Mouse (Mus musculus) thymus, postnatal 4 days (tissue): ENCODE measurements around the gene Coro1c.
A peak's percentile ranks its signal among the peaks of the same experiment; 100 is the strongest.

ENCODE experiments used
- DNase-seq: peaks from one replicate; pipeline ENCODE4 v3.0.0; 2021

The Coro1c gene

DNA sequence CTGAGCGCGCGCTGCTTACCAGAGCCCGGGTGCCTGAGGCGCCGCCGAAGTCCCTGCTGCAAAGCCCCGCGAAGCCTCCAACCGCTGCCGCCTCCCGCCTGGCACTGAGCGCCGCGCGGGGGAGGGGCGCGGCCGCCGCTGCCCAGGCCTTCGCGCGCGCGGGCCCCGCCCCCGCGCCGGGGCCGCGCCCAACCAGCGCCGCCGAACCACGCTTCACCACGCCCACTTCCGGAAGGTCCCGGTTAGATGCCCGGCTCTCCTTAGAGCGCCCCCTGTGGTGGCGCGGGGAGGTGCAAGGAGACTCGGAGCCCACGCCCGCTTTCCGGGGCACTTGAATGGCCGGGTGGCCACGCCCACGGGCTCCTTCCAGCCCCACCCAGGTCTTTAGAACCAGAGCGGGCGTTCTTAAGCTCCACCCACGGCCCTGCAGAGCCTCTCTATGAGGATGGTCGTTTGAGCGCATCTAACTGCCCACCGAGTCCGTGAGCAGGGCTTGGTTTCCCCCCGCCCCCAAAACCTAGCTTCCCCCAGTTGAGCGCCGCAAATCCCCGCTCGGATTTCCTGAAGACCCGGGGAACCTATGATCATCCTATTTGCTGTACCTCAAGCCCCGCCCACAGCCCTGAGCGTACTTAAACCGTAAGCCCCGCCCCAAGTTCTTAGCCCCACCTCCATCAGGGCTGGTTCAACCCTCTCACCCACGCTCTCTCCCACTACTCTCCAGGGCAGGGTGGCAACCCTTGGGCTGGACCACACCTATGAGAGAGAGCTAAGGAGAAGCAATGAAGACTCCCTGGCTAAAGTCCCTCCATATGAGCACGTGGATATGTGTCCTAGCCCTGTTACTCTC lies at the start of gene Coro1c:
Gene Coro1c (minus strand): TSS at position 167 of the 850 bp plus-strand sequence.
- DNase-seq: peak; percentile 100

DNA sequence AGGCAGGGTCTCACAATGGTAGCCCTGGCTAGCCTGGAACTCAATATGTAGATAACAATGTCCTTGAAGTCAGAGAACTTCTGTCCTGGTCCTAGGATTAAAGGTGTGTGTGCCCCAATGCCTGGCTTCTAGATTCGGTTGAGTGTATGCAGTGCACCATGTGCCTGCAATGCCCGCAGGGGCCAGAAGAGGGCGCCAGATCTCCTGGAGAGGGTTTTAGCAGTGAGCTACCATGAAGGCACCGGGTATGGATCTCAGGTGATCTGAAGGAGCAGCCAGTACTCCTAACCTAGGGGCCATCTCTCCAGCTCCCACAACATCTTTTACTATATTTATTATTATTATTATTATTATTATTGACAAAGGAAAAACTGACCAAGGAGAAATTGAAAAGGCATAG lies 48.0 kb upstream of the Coro1c start:
- peak; percentile 94 for DNase-seq

DNA sequence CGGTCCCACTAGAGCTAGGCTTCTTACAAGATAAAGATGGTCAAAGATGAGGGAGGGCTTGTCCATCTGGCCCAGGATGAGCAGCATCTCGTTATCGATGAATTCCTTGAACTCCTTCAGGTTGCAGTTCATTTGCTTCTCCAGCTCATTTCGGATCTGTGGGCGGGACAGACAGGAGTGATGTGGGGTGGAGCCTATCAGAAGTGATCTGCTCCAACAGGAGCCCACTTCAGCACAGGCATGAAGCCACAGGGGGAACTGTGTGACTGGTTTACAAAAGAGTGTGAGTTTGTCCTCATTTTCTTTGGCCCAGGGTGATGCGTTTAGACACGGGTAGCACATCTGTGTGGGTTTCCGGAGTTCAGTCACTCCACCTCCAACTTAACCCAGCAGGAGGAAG lies 47.1 kb upstream of the Coro1c start:
- no peak for DNase-seq

DNA sequence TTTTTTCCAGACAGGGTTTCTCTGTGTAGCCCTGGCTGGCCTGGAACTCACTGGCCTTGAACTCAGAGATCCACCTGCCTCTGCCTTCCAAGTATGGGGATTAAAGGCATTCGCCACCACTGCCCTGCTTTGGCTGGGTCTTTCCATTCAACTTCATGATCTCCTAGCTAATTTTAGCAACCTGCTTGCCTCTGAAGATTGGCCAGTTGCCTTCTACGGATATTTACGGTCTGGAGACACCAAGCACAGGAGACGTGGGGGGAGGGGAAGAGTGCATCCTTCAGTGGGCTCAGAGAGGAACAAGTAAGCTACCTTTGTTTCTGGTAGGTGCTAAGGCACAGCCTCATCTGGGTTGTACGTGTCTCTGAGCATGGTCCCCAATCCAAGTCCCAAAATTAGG lies 46.7 kb upstream of the Coro1c start:
- DNase-seq: no peak

DNA sequence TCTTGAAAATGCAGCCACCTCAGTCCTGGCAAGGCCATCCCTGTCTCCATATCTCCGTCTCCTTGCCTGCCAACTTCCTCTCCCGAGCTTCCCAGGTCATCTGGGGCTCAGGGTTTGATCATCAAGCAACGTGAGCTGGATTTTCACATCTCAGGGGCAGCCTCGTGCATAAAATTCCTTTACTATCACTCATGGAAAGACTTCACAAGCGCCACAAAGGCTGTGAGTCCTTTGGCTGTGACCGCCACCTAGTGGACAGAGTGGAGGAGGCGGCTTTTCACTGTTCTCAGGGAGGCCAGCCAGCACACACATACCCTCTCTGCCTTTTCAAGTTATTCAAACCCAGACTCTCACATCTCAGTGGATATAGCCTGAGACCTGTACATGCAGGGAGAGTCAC lies 45.9 kb upstream of the Coro1c start:
- peak; percentile 88 for DNase-seq

DNA sequence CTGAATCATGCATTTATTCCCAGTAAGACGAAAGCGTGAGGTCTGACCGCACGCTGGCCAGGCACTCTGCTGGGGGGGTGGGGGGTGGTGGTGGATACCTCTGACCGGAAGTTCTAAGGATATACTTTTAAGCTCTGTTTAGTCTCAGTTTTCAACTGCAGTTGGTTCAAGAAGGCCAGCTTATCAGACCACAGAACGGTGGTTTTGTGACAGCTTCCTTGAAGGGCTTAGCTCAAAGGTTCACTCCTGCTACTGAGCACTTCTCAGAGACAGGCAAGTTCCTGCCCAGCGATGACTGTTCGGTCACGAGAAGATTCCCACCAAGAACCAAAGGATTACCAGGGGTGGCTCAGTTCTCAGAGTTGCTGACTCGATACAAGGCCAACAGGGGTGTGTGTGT lies 44.0 kb upstream of the Coro1c start:
- DNase-seq: no peak

DNA sequence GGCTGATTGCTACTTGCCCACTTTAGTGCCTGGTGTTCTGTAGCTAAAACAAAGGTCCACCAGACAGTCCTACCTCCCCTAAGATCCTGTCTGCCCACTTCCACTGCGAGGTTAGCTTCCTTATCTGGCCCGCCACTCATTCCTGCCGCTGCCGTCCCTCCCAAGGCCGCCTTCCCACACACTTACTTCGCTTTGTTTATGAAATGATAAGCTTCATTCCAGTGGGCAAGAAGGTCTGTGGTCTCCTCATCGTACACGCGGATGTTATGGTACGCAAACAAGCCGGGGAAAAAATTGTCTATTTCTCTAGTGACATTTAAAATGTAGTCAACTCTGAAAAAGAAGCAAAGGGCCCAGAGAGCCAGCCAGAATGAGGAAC lies 43.1 kb upstream of the Coro1c start:
- no peak for DNase-seq

DNA sequence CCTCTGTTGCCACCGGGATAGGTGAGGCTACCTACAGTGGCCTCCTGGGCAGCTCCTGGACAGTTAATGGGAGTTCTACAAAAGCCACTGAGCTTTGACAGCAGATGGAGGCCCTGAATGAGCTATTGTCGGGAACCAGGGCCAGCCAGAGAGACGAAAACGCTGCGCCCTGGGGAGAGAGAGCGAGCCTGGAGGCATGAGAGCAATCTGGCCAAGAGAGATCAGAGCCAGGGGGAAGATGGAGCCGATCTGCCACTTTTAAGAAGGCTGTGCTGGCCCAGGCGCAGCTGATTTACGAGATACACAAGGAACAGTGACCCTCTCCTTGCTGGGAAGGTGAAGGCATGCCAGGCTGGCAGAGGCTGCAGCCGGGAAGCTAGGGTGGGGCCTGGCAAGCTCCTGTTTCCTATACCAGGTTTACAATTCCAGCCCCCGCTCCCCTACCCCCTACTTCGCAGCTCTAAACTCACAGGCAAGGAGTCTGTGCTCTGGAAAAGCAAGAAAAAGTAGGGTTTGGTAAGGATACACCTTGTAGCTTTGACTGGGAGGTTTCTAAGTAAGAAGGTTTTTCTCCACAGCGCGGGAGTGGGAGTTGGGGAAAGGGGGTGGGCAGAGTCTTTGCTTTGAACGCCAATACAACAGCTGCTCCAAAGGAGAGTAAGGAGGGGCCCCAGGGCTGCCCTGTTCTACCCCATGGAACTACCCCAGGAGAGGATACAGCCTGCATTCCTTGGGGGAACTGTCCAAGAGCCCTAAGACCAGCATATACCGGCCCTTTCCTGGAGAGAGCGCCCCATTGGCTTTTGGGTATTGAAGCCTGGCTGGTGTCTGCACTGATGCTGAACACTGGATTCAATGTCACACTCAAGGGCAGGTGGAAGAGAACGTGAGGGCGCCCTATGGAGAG lies 42.5 kb upstream of the Coro1c start:
- no peak for DNase-seq

DNA sequence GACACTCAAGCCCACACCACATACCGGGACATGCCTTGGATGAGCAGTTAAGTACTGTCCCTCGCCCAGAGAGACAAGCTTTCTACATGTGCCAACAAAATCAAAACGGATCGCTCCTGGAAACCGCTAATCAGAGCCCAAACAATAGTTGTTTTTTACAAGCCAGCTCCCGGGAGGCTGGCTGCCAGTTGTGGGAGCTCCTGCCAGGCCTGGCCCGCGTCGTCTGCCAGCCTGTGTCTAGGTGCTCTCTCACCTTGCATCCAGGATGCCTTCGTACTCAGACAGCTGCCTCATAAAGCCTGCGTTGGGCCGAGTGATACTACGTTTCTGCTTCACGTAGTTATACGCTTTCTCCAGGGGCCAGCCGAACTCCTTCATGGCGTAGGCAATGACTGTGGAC lies 41.6 kb upstream of the Coro1c start:
- DNase-seq: no peak

DNA sequence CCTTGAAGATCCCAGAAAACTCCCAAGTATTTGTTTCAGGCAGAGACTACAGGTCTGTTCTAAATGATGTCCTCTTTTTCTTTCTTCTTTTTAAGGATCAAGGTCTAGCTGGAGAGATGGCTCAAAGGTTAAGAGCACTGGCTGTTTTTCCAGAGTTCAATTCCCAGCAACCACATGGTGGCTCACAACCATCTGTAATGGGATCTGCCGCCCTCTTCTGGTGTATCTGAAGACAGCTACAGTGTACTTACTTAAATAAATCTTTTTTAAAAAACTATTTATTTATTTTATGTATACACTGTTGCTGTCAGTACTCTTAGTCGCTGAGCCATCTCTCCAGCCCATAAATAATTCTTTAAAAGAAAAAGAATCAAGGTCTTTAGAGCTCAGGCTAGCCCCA lies 38.7 kb upstream of the Coro1c start:
- no peak for DNase-seq

DNA sequence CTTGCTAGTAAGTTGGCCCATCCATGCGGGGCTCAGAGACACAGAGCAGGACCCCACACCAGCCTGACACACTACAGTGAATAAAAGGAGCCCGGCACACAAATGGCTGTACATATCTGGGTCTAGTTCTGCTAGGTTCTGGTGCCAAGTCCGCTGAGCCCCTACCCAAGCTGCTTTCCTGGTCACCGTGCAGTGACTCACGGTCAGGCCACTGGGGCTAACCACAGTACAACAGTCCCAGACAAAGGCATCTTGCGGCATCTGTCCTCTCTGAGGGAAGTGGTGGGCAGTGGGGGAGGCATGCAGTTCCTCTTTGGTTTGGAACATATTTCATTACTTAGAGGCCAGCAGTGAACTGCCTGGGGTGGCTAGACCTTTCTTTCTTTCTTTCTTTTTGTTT lies 36.6 kb upstream of the Coro1c start:
- DNase-seq: no peak

DNA sequence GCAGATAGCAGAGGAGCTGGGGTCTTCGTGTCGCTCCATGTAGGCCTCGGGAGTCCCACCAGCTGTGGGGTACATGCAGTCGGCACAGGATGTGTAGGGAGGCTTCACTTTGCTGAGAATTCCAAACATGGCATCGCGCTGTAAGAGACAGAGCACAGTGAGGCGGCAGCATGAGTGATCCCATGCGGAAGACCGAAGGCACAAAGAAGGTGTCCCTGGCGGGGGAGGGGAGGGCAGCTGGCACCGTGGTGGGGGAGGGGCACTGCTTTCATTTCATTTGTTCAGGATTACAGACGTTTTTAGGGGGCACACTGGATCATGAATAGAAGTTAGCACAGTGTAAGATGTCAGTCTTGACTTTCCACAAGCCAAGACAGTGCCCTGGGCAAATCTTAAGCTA lies 34.8 kb upstream of the Coro1c start:
- DNase-seq: no peak

DNA sequence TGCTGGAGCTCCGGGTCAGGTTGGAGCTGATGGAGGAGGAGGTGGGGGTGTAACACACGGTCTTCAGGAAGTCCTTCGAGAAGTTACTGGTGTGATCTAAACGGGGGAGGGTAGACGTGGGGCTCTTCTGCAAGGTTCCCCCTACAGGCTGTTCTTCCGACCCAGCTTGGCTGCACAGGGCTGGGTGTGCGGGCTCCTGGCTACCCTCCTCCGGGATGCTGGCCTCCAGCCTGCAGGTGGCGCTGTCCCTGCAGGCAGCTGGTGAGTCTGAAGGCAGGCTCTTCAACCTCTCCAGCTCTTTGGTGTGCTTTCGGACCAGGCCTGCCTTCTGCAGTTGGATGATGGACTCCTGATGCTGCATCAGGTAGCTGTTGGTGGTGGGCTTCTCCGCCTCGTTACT lies 34.0 kb upstream of the Coro1c start:
- DNase-seq: peak; percentile 56

DNA sequence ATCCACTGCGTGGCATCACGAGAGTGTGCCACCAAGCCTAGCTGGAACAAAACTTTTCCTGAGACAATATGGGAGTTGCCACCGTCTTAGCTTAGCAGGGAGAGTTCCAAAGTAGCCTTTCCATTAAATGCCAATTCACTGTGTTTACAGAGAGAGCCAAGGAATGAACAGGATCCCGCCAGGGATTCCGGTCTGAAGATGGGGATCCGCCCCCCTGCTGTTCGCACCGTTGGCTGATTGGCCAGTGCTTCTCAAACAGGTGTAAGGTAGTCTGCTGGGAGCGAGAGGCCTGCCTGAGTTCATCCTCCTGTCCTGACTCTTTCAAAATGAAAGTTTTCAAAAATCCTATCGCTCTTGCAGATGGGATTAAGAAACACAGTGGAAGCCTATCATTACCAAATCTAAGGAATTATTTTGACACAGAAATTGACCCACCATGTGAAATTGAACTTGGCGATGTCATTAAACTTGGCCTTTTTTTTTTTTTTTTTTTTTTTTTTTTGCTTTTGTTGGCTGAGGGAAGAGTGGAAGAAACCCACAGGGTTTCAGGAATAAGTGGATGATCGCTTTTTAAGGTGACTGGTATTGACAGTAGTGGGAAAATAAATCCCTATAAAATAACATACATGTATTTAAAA lies 30.8 kb upstream of the Coro1c start:
- no peak for DNase-seq

DNA sequence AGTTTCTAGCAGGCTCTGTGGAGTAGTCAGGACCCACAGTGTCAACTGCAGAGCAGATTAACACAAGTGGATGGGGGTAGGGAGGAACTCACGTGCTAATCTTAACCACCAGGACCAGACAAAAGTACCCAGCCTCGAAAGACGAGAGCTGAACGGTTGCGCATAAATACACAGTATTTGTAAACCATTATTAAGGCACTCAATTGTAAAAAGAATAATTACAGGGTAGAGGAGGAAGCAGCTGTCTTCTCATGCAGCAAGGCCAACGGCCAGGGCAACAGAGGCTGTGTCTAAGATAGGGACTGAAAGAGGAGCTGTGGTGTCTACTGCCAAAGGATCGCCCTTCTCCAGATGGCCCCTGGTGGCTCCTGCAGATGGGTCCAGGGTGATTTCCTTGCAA lies 29.1 kb upstream of the Coro1c start:
- DNase-seq: no peak

DNA sequence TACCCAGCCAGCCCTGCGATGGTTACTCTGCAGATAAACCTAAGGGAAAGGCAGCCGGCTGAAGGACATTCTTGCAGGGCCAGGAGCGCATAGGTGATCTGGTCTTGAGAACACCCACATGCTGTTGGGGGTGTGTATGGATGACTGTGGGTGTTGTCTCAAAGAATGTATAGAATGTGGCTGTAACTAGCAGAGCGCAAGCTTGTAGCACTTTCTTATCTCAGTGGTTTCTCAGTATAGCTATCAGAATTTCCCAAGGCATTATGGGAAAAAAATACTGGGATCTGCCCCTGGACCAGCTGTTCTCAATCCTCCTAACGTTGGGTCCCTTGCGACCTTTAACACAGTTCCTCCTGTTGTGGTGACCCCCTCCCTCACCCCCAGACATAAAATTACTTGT lies 25.3 kb upstream of the Coro1c start:
- DNase-seq: no peak

DNA sequence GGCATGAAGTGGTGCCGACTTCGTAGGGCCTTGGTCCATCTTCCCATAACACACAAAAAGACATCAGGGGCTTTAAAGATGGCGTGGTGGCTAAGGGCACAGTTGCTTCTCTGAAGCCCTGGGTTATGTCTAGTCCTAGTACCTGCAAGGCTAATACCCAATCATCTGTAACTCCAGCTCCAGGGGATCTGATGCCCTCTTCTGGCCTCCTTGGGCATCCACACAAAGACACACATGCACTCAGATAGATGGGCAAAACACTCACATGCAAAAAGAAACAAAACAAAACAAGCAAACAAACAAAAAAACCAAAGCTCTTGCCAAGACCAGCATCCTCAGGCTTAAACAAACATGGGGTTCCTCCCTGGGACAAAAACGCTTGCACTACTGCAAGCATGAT lies 24.9 kb upstream of the Coro1c start:
- DNase-seq: no peak

DNA sequence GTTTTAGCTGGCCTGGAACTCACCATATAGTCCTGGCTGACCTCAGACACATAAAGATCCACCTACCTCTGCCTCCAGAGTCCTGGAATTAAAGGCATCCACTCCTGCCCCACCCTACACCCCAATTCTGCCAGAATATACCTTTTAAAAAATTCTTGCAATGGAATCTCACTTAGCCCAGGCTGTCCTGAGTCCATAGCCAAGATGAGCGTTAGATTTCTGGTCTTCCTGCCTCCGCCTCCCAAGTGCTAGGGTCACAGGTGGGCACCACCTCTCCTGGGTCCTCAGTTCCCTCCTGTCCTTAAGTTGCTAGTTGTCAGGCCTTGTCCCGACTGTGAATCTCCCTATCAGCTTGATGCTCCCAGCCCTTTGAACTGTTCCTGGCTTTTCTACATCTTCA lies 23.8 kb upstream of the Coro1c start:
- DNase-seq: no peak

DNA sequence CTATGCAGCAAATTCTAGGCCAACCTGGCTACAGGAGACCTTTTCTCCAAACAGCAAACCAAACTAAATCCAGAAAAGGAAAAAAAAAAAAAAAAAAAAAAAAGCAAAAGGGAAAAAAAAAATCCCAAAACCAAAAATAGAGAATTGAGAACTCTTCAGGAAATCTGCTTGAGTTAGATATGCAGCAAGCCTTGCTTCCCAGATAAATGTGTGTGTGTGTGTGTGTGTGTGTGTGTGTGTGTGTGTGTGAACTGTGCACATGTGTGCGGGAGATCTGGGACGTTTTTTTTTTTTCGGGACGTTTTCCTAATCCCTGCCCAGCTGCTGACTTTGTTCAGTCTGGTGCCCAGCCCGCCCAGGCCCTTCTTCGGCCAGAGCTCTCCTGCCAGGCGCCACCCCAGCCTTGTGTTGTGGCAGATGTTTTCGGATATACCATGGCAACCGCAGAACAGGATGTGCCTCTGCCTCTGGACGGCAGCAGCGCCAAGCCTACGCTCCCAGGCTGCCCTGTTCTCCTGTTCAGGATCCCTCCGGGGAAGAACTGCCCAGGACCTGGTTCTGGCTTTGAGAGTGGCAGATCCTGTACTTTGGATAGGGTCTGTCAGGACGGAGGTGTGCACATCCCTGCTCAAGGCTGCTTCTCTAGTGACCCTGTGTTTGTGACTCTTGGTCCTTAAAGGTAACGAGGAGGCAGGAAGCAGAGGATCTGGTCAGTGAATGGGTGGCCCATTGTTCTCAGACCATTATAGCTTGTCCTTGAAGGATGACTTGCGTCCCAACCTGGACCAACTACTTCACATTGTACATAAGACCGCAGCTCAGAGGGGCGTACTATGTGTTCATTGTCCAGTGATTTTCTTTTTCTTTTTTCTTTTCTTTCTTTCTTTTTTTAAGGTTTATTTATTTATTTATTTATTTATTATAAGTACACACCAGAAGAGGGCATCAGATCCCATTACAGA lies 22.4 kb upstream of the Coro1c start:
- peak; percentile 30 for DNase-seq

DNA sequence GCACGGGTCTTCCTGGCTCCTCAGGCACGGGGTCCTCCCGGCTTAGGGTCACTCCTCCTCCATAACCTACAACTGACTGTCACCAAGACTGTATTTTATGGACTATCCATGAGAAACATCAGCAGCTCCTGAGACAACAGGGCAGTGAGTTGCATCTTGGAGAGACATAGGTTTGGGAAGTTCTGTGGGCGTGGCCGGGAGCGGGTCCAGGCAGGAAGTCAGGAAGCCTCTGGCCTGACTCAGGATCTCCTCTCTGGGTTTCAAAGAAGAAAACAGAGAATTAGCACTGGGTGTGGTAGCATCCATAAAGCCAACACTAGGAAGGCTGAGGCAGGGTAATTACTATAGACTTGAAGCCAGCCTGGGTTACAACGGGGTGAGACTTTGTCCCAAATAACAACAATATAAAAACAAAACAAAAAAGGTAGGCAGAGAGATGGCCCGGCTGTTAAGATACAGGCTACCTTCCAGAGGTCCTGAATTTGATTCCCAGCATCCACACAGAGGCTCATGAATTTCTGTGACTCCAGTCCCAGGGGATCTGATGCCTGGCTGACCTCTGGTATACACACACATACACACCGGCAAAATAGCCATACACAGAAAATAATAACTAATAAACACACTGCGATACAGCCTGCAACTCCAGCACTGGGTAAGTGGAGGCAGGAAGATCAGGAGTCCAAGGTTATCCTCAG lies 21.5 kb upstream of the Coro1c start:
- no peak for DNase-seq

DNA sequence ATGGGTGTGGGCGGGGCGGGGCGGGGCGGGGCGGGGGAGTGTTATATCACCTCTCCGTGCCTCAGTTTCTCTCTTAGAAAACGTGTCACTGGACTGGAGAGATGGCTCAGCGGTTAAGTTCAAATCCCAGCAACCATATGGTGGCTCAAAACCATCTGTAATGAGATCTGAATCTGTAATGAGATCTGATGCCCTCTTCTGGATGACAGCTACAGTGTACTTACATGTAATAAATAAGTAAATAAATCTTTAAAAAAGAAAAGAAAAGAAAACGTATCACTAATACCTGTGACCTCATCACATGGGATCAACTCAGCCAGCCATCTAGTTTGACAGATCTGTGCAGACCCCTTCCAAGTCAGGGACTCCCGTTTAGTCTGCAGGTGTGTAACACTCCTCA lies 21.0 kb upstream of the Coro1c start:
- no peak for DNase-seq

DNA sequence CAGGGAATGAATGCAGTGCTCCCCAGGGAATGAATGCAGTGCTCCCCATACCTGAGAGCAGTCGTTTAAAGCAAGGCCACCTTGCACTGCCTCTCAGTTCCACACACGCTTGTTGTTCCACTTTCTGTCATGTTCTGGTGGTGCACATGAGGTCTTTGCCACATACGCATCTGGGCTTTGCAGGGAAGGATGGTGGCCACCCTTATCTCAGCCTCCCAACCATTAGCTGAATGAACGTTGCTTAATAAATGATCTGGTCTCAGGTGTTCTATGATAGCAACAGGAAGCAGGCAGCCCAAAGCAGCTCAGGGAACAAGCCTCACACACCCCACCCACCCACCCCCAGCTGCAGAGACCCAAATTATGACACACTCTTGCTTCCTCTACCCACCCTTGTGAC lies 16.1 kb upstream of the Coro1c start:
- no peak for DNase-seq
